Mouse (Mus musculus) ES-E14 (cell line): ENCODE data around the gene Trpm3. TPM values are rescaled to one million over a fixed set of nuclear protein-coding genes. Genes with fewer than 3 reads are reported as not detected.

Source experiments
- DNase-seq: peaks from one replicate; pipeline ENCODE4 v3.0.0-alpha.2; 2013; ENCODE audit warnings: low read depth, low spot score
- H3K27ac ChIP-seq: 2 replicates; pipeline ENCODE4 v1.5.1; 2012; ENCODE audit warnings: low read depth, mild to moderate bottlenecking, low read length, moderate library complexity, mixed read lengths; ENCODE audit not compliant: poor library complexity, insufficient read depth, severe bottlenecking
- H3K36me3 ChIP-seq: 2 replicates; pipeline ENCODE4 v1.6.1; 2012; ENCODE audit warnings: mild to moderate bottlenecking, low read length, moderate library complexity, mixed read lengths; ENCODE audit not compliant: control insufficient read depth, poor library complexity, insufficient read depth, severe bottlenecking
- H3K4me1 ChIP-seq, 2 experiments: fragments of 150-350 bp in 1 of 2; sonication (generic) in 1 of 2; 2 replicates each; pipeline ENCODE4 v1.6.1; 2012; ENCODE audit warnings: low read length in 2 of 2, mild to moderate bottlenecking in 1 of 2, mixed read lengths in 1 of 2; ENCODE audit not compliant: control insufficient read depth in 2 of 2, insufficient read depth in 2 of 2, poor library complexity in 1 of 2
- H3K4me3 ChIP-seq, 2 experiments: fragments of 150-350 bp in 1 of 2; sonication (generic) in 1 of 2; 2 replicates each; pipeline ENCODE4 v1.5.1; 2012; ENCODE audit warnings: low read length in 2 of 2, low read depth in 1 of 2, mild to moderate bottlenecking in 1 of 2, mixed read lengths in 1 of 2; ENCODE audit not compliant: insufficient read depth in 1 of 2, poor library complexity in 1 of 2, severe bottlenecking in 1 of 2
- H3K9ac ChIP-seq: 2 replicates; pipeline ENCODE4 v1.6.1; 2012; ENCODE audit warnings: low read depth, mild to moderate bottlenecking, low read length, mixed read lengths; ENCODE audit not compliant: poor library complexity, insufficient read depth, severe bottlenecking
- H3K9me3 ChIP-seq: fragments of 150-350 bp; sonication (generic); 2 replicates; pipeline ENCODE4 v1.6.1; 2012; ENCODE audit warnings: low read depth, mild to moderate bottlenecking, low read length; ENCODE audit not compliant: control insufficient read depth, insufficient read depth
- CHD2 ChIP-seq: IDR thresholded peaks from 2 replicates; pipeline ENCODE4 v1.6.1; 2014; ENCODE audit warnings: mild to moderate bottlenecking, low read depth, low read length, inconsistent platforms
- HCFC1 ChIP-seq: IDR thresholded peaks from 2 replicates; pipeline ENCODE4 v1.6.1; 2012; ENCODE audit warnings: low read length, inconsistent platforms, borderline replicate concordance; ENCODE audit not compliant: insufficient read depth
- MAFK ChIP-seq: IDR thresholded peaks from 2 replicates; pipeline ENCODE4 v1.6.1; 2014; ENCODE audit warnings: mild to moderate bottlenecking, low read depth, low read length, inconsistent platforms; ENCODE audit not compliant: insufficient read depth
- ZC3H11A ChIP-seq: IDR thresholded peaks from 2 replicates; pipeline ENCODE4 v1.6.1; 2012; ENCODE audit warnings: low read depth, mild to moderate bottlenecking, inconsistent platforms, low read length, borderline replicate concordance
- ZNF384 ChIP-seq: IDR thresholded peaks from 2 replicates; pipeline ENCODE4 v1.6.1; 2012; ENCODE audit warnings: low read depth, low read length, inconsistent platforms
- in situ Hi-C, 2 experiments: fragments of 600-800 bp; cut with MboI; formaldehyde crosslinking; loops; one replicate each; pipeline ENCODE4 v1.15.1; 2025; ENCODE audit warnings: low sequenced_read_pairs in 2 of 2, inconsistent platforms in 1 of 2; ENCODE audit not compliant: unreplicated experiment in 2 of 2
- total RNA-seq: library from RNA; depleted of rRNA; stranded (reverse); fragments of 300-350 nt; gene quantifications from 2 replicates; pipeline ENCODE4 v1.2.3, GENCODE M21; 2012

Trpm3 gene
- total RNA-seq, 1 experiment: 0.22 TPM

DNA sequence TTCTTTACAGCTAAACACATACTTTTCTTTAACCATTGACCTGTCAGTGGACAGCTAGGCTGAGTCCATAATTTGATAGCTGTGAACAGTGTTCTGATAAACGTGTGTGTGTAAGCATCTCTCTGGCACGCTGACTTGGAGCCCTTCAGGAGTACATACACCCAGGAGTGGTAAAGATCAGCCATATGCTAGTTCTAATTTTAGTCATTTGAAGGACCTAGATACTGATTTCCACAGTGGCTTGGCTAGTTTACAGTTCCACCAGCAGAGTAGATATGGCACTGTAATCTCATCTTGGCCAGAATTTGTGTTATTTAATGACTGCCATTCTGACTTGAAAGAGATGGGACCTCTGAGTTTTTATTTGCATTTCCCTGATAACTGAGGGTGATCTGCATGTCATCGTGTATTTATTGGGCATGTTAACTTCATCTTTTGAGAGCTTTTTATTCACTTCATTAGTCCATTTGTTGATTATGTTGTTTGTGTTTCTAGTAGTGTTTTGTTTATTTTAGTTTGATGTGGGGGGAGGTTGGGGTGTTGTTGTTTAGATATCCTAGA lies 499.6 kb downstream of the Trpm3 start:
- in situ Hi-C loops: no loop called here

DNA sequence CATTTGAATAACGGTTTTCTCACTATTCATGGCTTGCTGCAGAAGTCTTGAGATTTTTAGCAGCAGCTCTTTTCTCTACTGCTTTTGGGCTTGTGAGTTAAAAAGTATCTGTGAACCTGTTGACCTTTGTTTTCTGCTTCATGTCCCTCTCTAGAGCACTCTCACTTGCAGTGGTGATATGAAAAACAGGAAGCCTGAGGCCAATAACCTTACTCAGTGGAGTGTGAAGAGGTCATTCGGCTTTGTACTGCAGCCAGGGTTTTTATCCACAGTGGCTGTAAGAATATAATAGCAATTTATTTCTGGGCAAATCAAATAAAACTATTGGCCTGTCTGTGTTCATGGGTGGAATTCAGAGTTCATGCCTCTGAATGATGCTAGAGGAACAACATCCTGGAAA lies 503.3 kb downstream of the Trpm3 start:
- no peaks in the 10 kb centered on the region for H3K9me3 ChIP-seq
- no peak overlapping the region for H3K9ac ChIP-seq
- H3K27ac ChIP-seq: no peak overlapping the region
- no peaks in the 10 kb centered on the region for H3K36me3 ChIP-seq
- no peaks in the 10 kb centered on the region for H3K4me1 ChIP-seq
- no peak overlapping the region for H3K4me3 ChIP-seq
- in situ Hi-C loops: no loop called here
- TF ChIP-seq ZC3H11A: no peak
- TF ChIP-seq MAFK: no peak
- TF ChIP-seq ZNF384: no peak
- TF ChIP-seq HCFC1: no peak
- TF ChIP-seq CHD2: no peak
- DNase-seq: no peak

More for the DNA sequence above, 499.6 kb downstream of the Trpm3 start:
- no peak for TF ChIP-seq ZC3H11A
- TF ChIP-seq MAFK: no peak
- TF ChIP-seq CHD2: no peak
- TF ChIP-seq HCFC1: no peak
- TF ChIP-seq ZNF384: no peak
- Histone ChIP-seq H3K27ac (no peak overlapping the region), H3K9me3 (no peaks in the 10 kb centered on the region), H3K9ac (no peak overlapping the region), H3K36me3 (no peaks in the 10 kb centered on the region), H3K4me1 (no peaks in the 10 kb centered on the region), H3K4me3 (no peak overlapping the region)
- DNase-seq: no peak

DNA sequence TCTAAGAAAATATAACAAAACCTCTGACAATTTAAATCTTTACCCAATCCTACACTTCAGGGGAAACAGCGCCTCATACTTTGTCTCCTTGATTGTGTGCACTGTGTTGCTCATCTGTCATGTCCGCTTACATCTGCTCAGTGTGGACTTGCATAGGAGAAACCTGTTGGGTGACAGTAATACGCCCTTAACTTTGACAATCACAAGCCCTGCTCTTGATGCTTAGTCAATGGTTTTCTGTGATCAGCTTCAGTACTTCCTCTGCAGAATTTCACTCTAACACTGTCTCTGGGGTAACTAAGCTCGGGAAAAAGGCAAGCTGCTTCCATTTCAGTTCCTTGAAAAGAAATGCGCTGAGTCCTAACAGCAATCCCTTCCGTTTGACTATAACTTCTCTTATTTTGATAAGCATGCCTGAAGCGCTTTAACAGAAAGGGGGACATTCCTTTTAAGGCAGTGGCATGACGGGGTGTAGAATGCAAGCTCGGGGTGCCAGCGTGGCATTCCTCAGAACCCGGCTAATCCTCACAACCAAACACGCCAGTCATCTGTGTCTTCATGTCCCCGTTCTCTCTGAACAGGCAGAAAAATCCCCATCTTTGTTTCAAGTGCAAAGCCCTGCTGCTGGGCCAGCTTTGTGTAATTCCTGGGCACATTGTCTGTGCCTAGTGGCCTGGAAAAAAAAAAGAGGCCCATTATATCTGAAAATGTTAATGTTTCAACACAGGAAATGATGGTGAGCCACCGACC lies 517.8 kb downstream of the Trpm3 start:
- no peak for DNase-seq
- no peak overlapping the region for H3K27ac ChIP-seq
- in situ Hi-C loops: no loop called here

DNA sequence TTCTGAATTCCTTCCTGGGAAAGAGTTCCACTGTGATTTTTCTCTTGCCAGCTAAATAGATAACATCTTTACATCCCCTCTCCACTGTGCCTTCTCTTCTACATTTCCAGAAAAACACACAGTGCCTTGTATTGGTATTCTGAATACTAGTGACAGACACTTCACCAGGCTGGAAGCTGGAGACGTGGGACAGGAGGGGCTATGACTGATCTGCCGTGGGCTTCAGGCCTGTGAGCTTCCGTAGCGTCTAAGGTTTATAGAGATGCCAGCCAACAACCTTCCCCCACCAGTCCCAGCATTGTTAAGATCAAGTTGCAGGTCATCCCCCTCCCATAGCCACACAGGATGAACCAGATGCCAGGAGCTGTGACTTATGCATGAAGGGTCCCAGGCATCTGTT lies 518.4 kb downstream of the Trpm3 start:
- Histone ChIP-seq H3K36me3 (no peaks in the 10 kb centered on the region), H3K4me3 (no peak overlapping the region), H3K27ac (no peak overlapping the region), H3K9ac (no peak overlapping the region), H3K4me1 (no peaks in the 10 kb centered on the region), H3K9me3 (no peaks in the 10 kb centered on the region)
- DNase-seq: no peak
- in situ Hi-C loops: no loop called here
- TF ChIP-seq ZNF384 (no peak), CHD2 (no peak), MAFK (no peak), HCFC1 (no peak), ZC3H11A (no peak)

More for the DNA sequence above, 517.8 kb downstream of the Trpm3 start:
- H3K36me3 ChIP-seq: no peaks in the 10 kb centered on the region
- no peaks in the 10 kb centered on the region for H3K9me3 ChIP-seq
- H3K9ac ChIP-seq: no peak overlapping the region
- no peak overlapping the region for H3K4me3 ChIP-seq
- H3K4me1 ChIP-seq: no peaks in the 10 kb centered on the region
- no peak for TF ChIP-seq MAFK
- no peak for TF ChIP-seq HCFC1
- TF ChIP-seq ZC3H11A: no peak
- TF ChIP-seq ZNF384: no peak
- no peak for TF ChIP-seq CHD2
